ENCODE assay signal across 9 mouse cellular contexts in genomic region chr9:107355870-107356765, GRCm38 (mm10). TPM values are rescaled to one million over a fixed set of nuclear protein-coding genes. Genes with fewer than 3 reads are reported as not detected.
DNase-seq lines count a peak whose midpoint lies in the region; ATAC-seq and TF ChIP-seq lines count a peak whose summit lies in the region.
"Had no signal": no experiment of that assay in that cellular context is flagged by ENCODE, and none has a peak within 500 bp of the region (broad histone marks: within the 10 kb centered on the region; RNA-seq: fewer than 3 reads in every experiment).

No protein-coding gene starts in this region.

- 0 out of 2 replicates have a peak, but pooled peaks cover 2% of the 10 kb centered on the region for H3K27me3 ChIP-seq in hindbrain, embryonic 11.5 days (ENCODE audit: control insufficient read depth, insufficient read depth, low read length)
- H3K27me3 ChIP-seq in hindbrain, embryonic 12.5 days, result peaks cover 33% of the 10 kb centered on the region
- H3K27me3 ChIP-seq in G1E (ENCODE audit: insufficient read depth, low read length), result peaks cover 51% of the 10 kb centered on the region
- H3K27me3 ChIP-seq in small intestine, adult 2 months (ENCODE audit: control insufficient read depth, insufficient read depth, low read length), result no peaks in the 10 kb centered on the region

- no peaks in the 10 kb centered on the region for H3K36me3 ChIP-seq in hindbrain, embryonic 11.5 days (ENCODE audit: control insufficient read depth, insufficient read depth, low read length)
- no peaks in the 10 kb centered on the region for H3K36me3 ChIP-seq in hindbrain, embryonic 12.5 days
- H3K36me3 ChIP-seq in G1E (replicated peaks), result no peaks in the 10 kb centered on the region
- no peaks in the 10 kb centered on the region for H3K36me3 ChIP-seq in small intestine, adult 2 months (ENCODE audit: control insufficient read depth, insufficient read depth, low read length)
- H3K36me3 ChIP-seq: lung, embryonic 15.5 days had no signal

- no peaks in the 10 kb centered on the region for H3K9me3 ChIP-seq in hindbrain, embryonic 11.5 days (ENCODE audit: control insufficient read depth, low read length)
- no peaks in the 10 kb centered on the region for H3K9me3 ChIP-seq in hindbrain, embryonic 12.5 days (replicated peaks)
- H3K9me3 ChIP-seq in G1E (replicated peaks), result no peaks in the 10 kb centered on the region
- H3K9me3 ChIP-seq: lung, embryonic 15.5 days had no signal

- DNase-seq in hindbrain, embryonic 11.5 days (ENCODE audit: low spot score), result peak; percentile 78
- peak; percentile 48 for DNase-seq in G1E (ENCODE audit: low spot score)
- peak; percentile 84 to 87 for DNase-seq in cerebellum, adult 18-20 months
- peak; percentile 34 to 70 for DNase-seq in frontal cortex, postnatal 36 days (ENCODE audit: low spot score in 2 of 2)
- peak; percentile 76 for DNase-seq in kidney, postnatal 14 days
- DNase-seq in lung, postnatal 10 days, result peak; percentile 72

- no peak for TF ChIP-seq POLR2A in small intestine, adult 2 months (IDR thresholded peaks at IDR 0.05; ENCODE audit: low read depth, low read length)

- 0 out of 2 replicates have a peak, but pooled peaks cover 4% of the 10 kb centered on the region for H3K4me1 ChIP-seq in hindbrain, embryonic 11.5 days (replicated peaks; ENCODE audit: control insufficient read depth, insufficient read depth, low read length)
- H3K4me1 ChIP-seq in hindbrain, embryonic 12.5 days, result peaks cover 6% of the 10 kb centered on the region
- H3K4me1 ChIP-seq in G1E (ENCODE audit: insufficient read depth, low read depth, low read length), result peaks cover 45% of the 10 kb centered on the region
- no peaks in the 10 kb centered on the region for H3K4me1 ChIP-seq in small intestine, adult 2 months (ENCODE audit: control insufficient read depth, insufficient read depth, insufficient read length, low read length)
- H3K4me1 ChIP-seq: lung, embryonic 15.5 days had no signal

- no peak overlapping the region for H3K4me2 ChIP-seq in hindbrain, embryonic 11.5 days (replicated peaks; ENCODE audit: low read depth, low read length)
- no peak overlapping the region for H3K4me2 ChIP-seq in hindbrain, embryonic 12.5 days (replicated peaks)
- H3K4me2 ChIP-seq: lung, embryonic 15.5 days had no signal

- WGBS in hindbrain, embryonic 11.5 days, result 54% methylated on average over 6 of the region's 7 CpGs
- 54% methylated on average over 6 of the region's 7 CpGs for WGBS in hindbrain, embryonic 12.5 days
- WGBS in small intestine, adult 2 months, result 38% methylated on average over 7 of the region's 7 CpGs

- H3K4me3 ChIP-seq in hindbrain, embryonic 11.5 days (ENCODE audit: low read depth, low read length), result no peak overlapping the region
- no peak overlapping the region for H3K4me3 ChIP-seq in hindbrain, embryonic 12.5 days
- no peak overlapping the region for H3K4me3 ChIP-seq in G1E (ENCODE audit: low read depth, low read length)
- H3K4me3 ChIP-seq in small intestine, adult 2 months (ENCODE audit: low read depth, low read length), result no peak overlapping the region
- H3K4me3 ChIP-seq: lung, embryonic 15.5 days had no signal

- H3K27ac ChIP-seq in hindbrain, embryonic 11.5 days (ENCODE audit: low read depth, low read length), result no peak overlapping the region
- no peak overlapping the region for H3K27ac ChIP-seq in hindbrain, embryonic 12.5 days
- no peak overlapping the region for H3K27ac ChIP-seq in small intestine, adult 2 months (ENCODE audit: insufficient read depth, low read depth, low read length)
- H3K27ac ChIP-seq: lung, embryonic 15.5 days had no signal

- no peak for ATAC-seq in hindbrain, embryonic 11.5 days (ENCODE audit: low FRiP score)
- ATAC-seq in hindbrain, embryonic 12.5 days (ENCODE audit: low FRiP score), result no peak
- no peak for ATAC-seq in G1E (ENCODE audit: extremely low read depth, insufficient number of reproducible peaks, low FRiP score, poor library complexity, severe bottlenecking)

- peak; percentile 54 for TF ChIP-seq CTCF in G1E (IDR thresholded peaks at IDR 0.05; ENCODE audit: low read depth, low read length)
- TF ChIP-seq CTCF in small intestine, adult 2 months (IDR thresholded peaks at IDR 0.05; ENCODE audit: extremely low read depth, insufficient read length, insufficient replicate concordance, low read depth, low read length), result peak; percentile 72; the same call in 1 of the 2 replicates

- no peak overlapping the region for H3K9ac ChIP-seq in hindbrain, embryonic 11.5 days (ENCODE audit: low read depth, low read length)
- no peak overlapping the region for H3K9ac ChIP-seq in hindbrain, embryonic 12.5 days
- H3K9ac ChIP-seq: lung, embryonic 15.5 days had no signal

RNA-seq across cellular contexts. Expression of gene 6430571L13Rik, which starts 15.7 kb away (rescaled TPM):
- polyA plus RNA-seq in hindbrain, embryonic 11.5 days (2014; fragmentation: Nextera tagmentation; extraction: Ambion mirVana), result 1.6 and 1.9 TPM in 2 replicates
- polyA plus RNA-seq in hindbrain, embryonic 12.5 days (2016; fragmentation: Nextera tagmentation; extraction: Ambion mirVana), result 3.6 and 4.7 TPM in 2 replicates
- total RNA-seq in G1E (2014; fragmentation: Nextera tagmentation) (1.3 TPM in 1 of 2 replicates, not detected in the other), G1E (2017) (0.64 and 0.76 TPM in 2 replicates)
- 0.29 and 0.46 TPM in 2 replicates for polyA plus RNA-seq in G1E (2012)
- polyA plus RNA-seq in small intestine, adult 2 months (2012; rRNA removed), result 0.10 and 0.25 TPM in 2 replicates

RNA-seq across cellular contexts. Expression of gene Hemk1, which starts 18.0 kb away (rescaled TPM):
- polyA plus RNA-seq in hindbrain, embryonic 11.5 days (2014; fragmentation: Nextera tagmentation; extraction: Ambion mirVana), result 9.7 and 10.8 TPM in 2 replicates
- polyA plus RNA-seq in hindbrain, embryonic 12.5 days (2016; fragmentation: Nextera tagmentation; extraction: Ambion mirVana), result 12.1 and 14.1 TPM in 2 replicates
- total RNA-seq in G1E (2014; fragmentation: Nextera tagmentation) (29.6 and 42.6 TPM in 2 replicates), G1E (2017) (35.6 and 48.6 TPM in 2 replicates)
- polyA plus RNA-seq in G1E (2012), result 9.4 and 11.0 TPM in 2 replicates
- polyA plus RNA-seq in small intestine, adult 2 months (2012; rRNA removed), result 9.8 and 9.9 TPM in 2 replicates

RNA-seq across cellular contexts. Expression of gene Cacna2d2, which starts 43.3 kb away (rescaled TPM):
- 2.0 and 4.2 TPM in 2 replicates for polyA plus RNA-seq in hindbrain, embryonic 11.5 days (2014; fragmentation: Nextera tagmentation; extraction: Ambion mirVana)
- polyA plus RNA-seq in hindbrain, embryonic 12.5 days (2016; fragmentation: Nextera tagmentation; extraction: Ambion mirVana), result 4.6 and 4.7 TPM in 2 replicates
- total RNA-seq in G1E (2014; fragmentation: Nextera tagmentation) (not detected in 2 replicates), G1E (2017) (0.05 and 0.06 TPM in 2 replicates)
- 0.09 TPM in 1 of 2 replicates, not detected in the other for polyA plus RNA-seq in G1E (2012)
- polyA plus RNA-seq in small intestine, adult 2 months (2012; rRNA removed), result 2.9 and 5.3 TPM in 2 replicates
